Mouse (Mus musculus): ENCODE data around the gene Hoxc11.

Gene Hoxc11

GRCm38 (mm10) chr15:102981379-102982288 is 27.4 kb downstream of the Hoxc11 start:
- no peak for DNase-seq (ENCODE audit: low spot score)

GRCm38 (mm10) chr15:102983716-102984115 is 29.5 kb downstream of the Hoxc11 start:
- DNase-seq (ENCODE audit: low spot score) = no peak

- DNase-seq (ENCODE audit: low spot score) = no peak
These were observed 30.3 kb downstream of the Hoxc11 start for GRCm38 (mm10) chr15:102984521-102984920.

GRCm38 (mm10) chr15:102984925-102985324 is 30.7 kb downstream of the Hoxc11 start:
- no peak for DNase-seq (ENCODE audit: low spot score)

DNA sequence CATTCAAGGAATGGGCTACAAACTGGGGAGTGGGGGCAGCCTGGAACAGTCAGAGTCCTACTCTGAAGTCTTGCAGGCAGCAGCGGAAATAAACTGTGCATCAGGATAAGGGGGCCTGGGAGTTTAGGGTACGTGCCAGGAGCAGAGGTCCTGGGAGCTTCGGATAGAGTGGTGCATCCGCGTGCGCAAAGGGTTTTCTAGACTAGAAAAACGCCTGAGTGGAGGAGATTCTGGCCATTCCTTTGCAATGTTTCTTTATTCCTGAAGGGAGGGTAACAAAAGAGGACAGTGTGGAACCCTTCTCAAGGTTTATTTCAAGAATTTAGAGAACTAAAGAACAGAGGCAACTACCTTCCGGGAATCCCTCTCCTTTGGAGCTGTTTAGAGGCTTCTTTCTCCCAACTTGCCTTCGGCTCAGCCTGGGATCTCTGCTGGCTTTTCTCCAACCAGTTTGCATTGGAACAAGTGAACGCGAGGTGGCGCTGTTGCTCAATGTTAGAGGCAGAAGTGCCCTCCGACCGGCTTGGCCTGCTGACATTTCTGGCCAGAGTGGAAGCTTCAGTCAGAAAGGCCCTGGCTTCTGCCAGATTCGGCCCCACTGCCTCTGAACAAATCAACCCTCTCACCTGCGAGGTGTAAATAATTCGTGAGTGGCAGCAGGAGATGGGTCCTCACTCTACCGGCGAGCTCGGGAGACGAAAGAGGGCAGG is 33.1 kb downstream of the Hoxc11 start:
- peak; percentile 66 for DNase-seq (ENCODE audit: low spot score)

DNA sequence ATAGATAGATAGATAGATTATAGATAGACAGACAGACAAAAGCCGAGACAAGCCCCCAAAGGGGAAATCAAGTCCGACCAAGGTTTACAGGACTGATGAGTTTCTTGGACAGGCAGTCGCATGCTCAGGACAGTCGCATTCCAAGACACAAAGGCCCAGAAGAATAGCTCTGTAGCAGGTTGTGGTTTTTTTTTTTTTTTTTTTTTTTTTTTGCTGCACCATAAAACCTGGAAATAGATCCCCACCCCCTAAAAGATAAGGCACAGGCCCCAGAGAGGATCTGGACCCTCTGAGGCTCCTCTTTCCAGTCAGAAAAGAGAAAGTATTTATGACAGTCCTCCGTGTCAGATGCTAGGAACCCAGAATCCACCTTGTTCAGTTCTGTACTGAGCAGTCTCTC is 33.9 kb downstream of the Hoxc11 start:
- no peak for DNase-seq (ENCODE audit: low spot score)

DNA sequence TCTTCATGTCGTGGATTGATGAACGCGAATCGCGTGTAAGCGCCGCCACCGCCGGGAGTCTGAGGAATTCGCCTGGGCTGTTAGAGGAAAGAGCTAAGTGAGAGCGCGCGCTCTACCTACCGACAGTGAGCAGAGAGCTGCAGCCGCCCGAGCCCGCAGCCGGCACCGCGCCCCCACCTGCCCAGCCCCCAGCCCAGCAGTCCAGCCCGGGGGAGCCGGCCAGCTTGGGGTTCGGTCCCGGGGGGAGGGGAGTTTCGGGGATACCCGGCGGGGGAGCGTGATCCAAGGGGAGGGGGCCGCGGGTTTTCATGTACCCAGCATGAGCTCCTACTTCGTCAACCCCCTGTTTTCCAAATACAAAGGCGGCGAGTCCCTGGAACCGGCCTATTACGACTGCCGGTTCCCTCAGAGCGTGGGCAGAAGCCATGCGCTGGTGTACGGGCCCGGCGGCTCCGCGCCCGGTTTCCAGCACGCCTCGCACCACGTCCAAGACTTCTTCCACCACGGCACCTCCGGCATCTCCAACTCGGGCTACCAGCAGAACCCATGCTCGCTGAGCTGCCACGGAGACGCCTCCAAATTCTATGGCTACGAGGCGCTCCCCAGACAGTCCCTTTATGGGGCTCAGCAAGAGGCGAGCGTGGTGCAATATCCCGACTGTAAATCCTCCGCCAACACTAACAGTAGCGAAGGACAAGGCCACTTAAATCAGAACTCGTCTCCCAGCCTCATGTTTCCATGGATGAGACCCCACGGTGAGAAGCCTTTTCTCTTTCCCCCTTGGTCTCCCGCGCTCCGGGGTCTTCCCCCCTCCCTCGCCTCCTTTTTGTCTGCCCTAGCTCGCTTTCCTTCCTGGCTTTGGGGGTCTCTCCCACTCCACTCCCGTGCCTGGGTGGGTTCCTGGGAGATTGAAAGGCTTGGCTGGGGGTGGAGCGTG is 36.5 kb downstream of the Hoxc11 start, which contains the start of gene Hoxc8:
TSS of gene Hoxc8 (plus strand) at position 147 of the 937 bp plus-strand sequence.
- DNase-seq (ENCODE audit: low spot score) = no peak

DNA sequence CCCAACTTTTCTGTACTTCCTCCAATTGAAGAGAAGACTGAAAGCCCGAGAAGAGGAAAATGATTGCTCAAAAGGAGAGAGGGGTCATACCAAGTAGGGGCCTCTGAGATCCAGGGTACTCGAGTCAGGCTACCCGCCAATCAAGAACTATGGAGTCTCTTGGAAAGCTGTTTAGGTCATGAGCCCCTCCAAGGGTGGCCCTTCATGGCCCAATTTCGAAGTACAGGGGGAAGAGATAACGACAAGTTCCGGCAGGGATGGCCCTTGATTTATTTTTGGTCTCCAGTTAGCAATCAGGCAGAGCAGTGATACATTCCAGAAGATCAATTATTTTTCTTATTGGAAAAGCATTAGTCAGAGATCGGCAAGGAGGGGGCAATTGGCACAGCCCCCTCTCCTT is 37.6 kb downstream of the Hoxc11 start:
- no peak for DNase-seq (ENCODE audit: low spot score)

- DNase-seq (ENCODE audit: low spot score) = no peak
These were observed 38.0 kb downstream of the Hoxc11 start for GRCm38 (mm10) chr15:102992206-102992605.

- no peak for DNase-seq (ENCODE audit: low spot score)
These were observed 38.6 kb downstream of the Hoxc11 start for GRCm38 (mm10) chr15:102992863-102993262.

DNA sequence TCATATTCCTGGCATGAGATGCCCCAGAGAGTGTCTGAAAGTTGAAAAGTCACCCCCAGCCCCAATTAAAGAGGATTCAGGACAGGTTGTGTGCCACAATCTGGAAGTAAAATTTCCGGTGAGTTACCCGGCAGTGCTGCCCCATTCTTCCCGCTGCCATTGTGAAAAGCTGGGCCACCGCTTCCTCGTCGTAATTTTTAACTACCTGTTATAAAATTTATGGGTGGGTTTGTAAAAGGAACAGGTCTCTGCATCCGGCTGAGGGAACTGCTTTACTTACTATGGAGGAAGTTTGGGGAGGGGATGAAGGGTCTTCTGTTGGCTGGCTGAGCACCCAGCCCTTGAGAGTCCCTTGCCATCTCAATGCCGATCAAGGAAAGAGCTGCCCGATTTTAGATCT is 42.3 kb downstream of the Hoxc11 start:
- DNase-seq (ENCODE audit: low spot score) = no peak

GRCm38 (mm10) chr15:102997431-102997830 is 43.2 kb downstream of the Hoxc11 start:
- DNase-seq (ENCODE audit: low spot score) = no peak

DNA sequence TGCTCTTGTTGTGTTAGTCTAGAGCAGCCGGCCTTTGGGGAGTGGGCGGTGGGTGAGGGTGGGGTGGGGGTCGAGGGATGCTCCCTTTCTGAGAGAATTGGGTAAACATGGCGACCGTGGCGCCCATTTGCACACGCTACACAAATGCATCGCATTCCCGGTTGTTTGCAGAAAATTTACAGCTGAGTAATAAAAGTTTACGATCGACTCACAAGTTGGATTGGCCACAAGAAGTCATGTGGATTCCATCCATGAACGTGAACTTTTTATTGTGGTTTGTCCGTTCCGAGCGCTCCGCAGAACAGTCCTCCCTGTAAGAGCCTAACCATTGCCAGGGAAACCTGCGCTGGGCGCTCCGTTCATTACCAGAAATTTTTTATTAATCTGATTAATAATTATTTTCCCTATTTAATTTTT is 43.7 kb downstream of the Hoxc11 start, which contains the start of gene Hoxc6:
TSS of gene Hoxc6 (plus strand) at position 319 of the 417 bp plus-strand sequence.
- no peak for DNase-seq (ENCODE audit: low spot score)

- no peak for DNase-seq (ENCODE audit: low spot score)
These were observed 44.5 kb downstream of the Hoxc11 start for GRCm38 (mm10) chr15:102998608-102999182.

GRCm38 (mm10) chr15:102999183-102999831 is 45.1 kb downstream of the Hoxc11 start:
- no peak for DNase-seq (ENCODE audit: low spot score)

GRCm38 (mm10) chr15:102999955-103000354 is 45.7 kb downstream of the Hoxc11 start:
- DNase-seq (ENCODE audit: low spot score) = no peak

DNA sequence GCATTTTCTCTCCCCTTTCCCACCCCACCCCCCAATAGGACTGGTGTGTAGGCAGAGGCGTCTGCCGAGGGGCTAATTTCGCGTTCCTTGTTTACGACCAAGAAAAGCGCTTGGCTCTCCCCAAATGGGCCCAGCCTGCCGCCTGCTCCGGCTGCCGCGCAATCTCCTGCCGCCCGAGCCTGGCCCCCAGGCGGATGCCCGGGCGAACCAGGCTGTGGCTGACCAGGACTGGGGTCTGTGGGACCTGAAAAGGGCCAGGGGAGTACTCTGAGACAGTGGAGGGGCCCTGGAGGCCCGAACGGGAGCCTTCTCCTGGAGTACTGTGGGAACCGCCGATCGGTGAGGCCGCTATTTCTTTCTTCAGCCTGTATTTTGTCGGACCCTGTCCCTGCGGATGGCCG is 46.3 kb downstream of the Hoxc11 start:
- DNase-seq (ENCODE audit: low spot score) = no peak

GRCm38 (mm10) chr15:103001370-103001769 is 47.1 kb downstream of the Hoxc11 start:
- DNase-seq (ENCODE audit: low spot score) = no peak

DNA sequence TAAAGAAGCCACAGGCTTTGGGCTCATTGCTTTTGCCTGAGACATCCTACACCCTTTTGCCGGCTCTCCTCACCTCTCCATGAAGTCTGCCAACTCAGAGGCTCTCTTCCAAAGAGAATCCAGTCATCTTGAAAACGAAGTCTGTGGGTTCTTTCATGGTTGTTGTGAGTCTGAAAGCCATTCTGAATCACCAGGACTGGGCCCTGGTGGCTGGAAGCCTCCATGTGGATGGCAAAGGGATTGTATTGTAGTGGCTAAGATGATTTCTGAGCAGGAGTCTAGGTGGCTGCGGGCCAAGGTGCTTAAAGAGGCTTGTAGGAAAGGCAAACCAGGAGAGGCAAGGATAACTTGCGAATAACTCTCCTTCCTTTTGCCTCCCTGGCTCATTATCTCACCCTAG is 47.9 kb downstream of the Hoxc11 start:
- DNase-seq (ENCODE audit: low spot score) = no peak

DNA sequence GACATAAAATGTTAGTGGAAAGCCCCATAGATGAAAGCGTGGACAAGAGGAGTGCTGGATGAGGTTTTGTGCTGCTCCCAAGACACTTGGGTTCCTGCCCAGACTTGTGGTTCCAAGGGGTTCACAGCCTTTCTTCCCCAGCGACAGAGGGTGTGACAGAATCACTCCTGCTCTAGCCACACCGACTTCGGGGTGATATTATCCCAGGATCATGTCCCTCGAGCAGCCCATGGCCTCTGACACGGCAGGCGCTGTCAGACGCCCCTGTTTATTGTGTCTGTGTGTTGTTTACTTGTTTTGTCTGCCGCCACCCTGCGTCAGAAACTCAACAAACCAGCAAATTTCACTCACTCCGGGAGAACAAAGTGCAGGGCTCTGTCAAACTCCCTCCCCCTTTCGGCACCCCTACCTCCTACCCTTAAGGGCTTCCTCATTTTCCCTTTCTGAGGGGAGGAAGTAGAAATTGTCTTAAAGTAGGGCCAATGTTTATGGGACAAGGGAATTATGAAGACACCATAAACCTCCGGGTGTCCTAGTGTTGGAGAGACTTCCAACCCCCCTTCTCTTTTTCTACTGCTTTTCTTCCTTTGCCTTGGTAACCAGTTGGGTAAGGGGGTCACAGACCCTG is 48.7 kb downstream of the Hoxc11 start:
- no peak for DNase-seq (ENCODE audit: low spot score)

DNA sequence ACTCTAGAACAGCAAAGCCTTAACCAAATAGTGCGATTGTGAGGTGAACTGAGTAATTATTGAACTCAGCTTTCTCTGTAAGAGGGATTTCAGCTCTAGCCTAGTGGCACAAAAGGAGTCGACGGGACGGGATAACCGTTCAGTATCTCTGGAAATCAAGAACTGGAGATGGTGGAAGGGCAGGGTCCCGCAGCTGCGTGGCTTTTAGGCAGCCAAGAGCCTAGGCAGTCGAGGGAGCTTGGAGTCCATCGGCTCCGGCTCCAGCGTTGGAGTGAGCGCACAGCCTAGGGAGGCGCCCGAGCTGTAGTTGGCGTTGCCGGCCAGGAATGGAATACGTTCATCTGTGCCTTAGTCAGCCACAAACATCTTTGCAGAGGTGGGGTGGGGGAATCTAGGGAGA is 51.1 kb downstream of the Hoxc11 start:
- DNase-seq (ENCODE audit: low spot score) = no peak

All from c-Kit-positive CD71-positive TER-119-positive erythroid progenitor cells, embryonic 14.5 days (primary cell).